Comparison of ENCODE assay signal across 8 mouse cellular contexts in genomic region chr2:158625231-158625630, GRCm38 (mm10). TPM values are rescaled to one million over a fixed set of nuclear protein-coding genes. Genes with fewer than 3 reads are reported as not detected.
DNase-seq lines count a peak whose midpoint lies in the region; ATAC-seq and TF ChIP-seq lines count a peak whose summit lies in the region.

No protein-coding gene starts in this region.

- TF ChIP-seq CTCF in Patski (IDR thresholded peaks at IDR 0.05) = no peak

- H3K9ac ChIP-seq in forebrain, embryonic 16.5 days (replicated peaks; ENCODE audit: low read depth, low read length) = peak overlapping the region; percentile 82
- H3K9ac ChIP-seq in liver, embryonic 11.5 days (ENCODE audit: low read depth, low read length) = peak overlapping the region; percentile 86

- in situ Hi-C loops in Patski (cut with MboI; ENCODE audit: low pct_unique_long_range_greater_than_20kb) = loop anchor here (5.0 to 25.0 kb wide), 2 partner anchors 78 to 238 kb away; partner anchors contain the start of gene Snhg11

- POLR2A ChIA-PET in Patski (lab: Charles Lee) = no interaction called here

- H3K4me1 ChIP-seq in forebrain, embryonic 16.5 days (replicated peaks; ENCODE audit: control insufficient read depth, insufficient read depth, low read length) = peaks cover 16% of the 10 kb centered on the region
- H3K4me1 ChIP-seq in liver, embryonic 11.5 days (replicated peaks; ENCODE audit: control insufficient read depth, insufficient read depth, low read length) = peaks cover 12% of the 10 kb centered on the region

- DNase-seq in kidney, adult 9 months = peak; percentile 26
- no peak for DNase-seq in kidney, postnatal 14 days
- no peak for DNase-seq in Patski (ENCODE audit: low read depth, low spot score)
- no peak for DNase-seq in liver, embryonic 11.5 days (ENCODE audit: low spot score)
- peak; percentile 33 to 74 for DNase-seq in spleen, postnatal 4 days (ENCODE audit: low spot score in 2 of 2)
- no peak for DNase-seq in left cerebral cortex, postnatal 10 days (ENCODE audit: extremely low spot score in 1 of 2, low spot score in 2 of 2)
- DNase-seq in gastrocnemius, postnatal 4 days (ENCODE audit: low spot score in 2 of 2) = no peak

- H3K27ac ChIP-seq in forebrain, embryonic 16.5 days (ENCODE audit: low read length) = peak overlapping the region; percentile 88
- H3K27ac ChIP-seq in liver, embryonic 11.5 days (ENCODE audit: low read depth, low read length) = peak overlapping the region; percentile 60

- intact Hi-C loops in left cerebral cortex, postnatal 10 days (cut with DNase I) = no loop called here

- peak overlapping the region; percentile 93 for H3K4me2 ChIP-seq in forebrain, embryonic 16.5 days (ENCODE audit: low read length)
- peak overlapping the region; percentile 83 for H3K4me2 ChIP-seq in liver, embryonic 11.5 days

- 0% methylated on average over 34 of the region's 44 CpGs for WGBS in forebrain, embryonic 16.5 days
- WGBS in liver, embryonic 11.5 days = under 1% methylated on average over 44 of the region's 44 CpGs

- CTCF ChIA-PET in Patski (lab: Charles Lee) = interaction anchor here (1.6 kb wide), 1 partner anchor 91 kb away, joined by 6 read pairs; no protein-coding TSS in a partner anchor

- peaks cover 3% of the 10 kb centered on the region; the same call in 1 of the 2 replicates for H3K36me3 ChIP-seq in forebrain, embryonic 16.5 days (ENCODE audit: control insufficient read depth, insufficient read depth)
- peaks cover 9% of the 10 kb centered on the region; the same call in 1 of the 2 replicates for H3K36me3 ChIP-seq in liver, embryonic 11.5 days (ENCODE audit: control insufficient read depth, insufficient read depth, low read length)

- H3K4me3 ChIP-seq in forebrain, embryonic 16.5 days (replicated peaks; ENCODE audit: low read length) = peak overlapping the region; percentile 93
- peak overlapping the region; percentile 92 for H3K4me3 ChIP-seq in liver, embryonic 11.5 days (ENCODE audit: low read depth, low read length)

- peak; percentile 42 for ATAC-seq in Patski
- ATAC-seq in forebrain, embryonic 16.5 days = peak; percentile 57
- peak; percentile 60 for ATAC-seq in liver, embryonic 11.5 days (replicated peaks; ENCODE audit: low FRiP score)

- H3K27me3 ChIP-seq in Patski = peaks cover 18% of the 10 kb centered on the region
- peaks cover under 1% of the 10 kb centered on the region; the same call in 1 of the 2 replicates for H3K27me3 ChIP-seq in forebrain, embryonic 16.5 days (replicated peaks; ENCODE audit: control insufficient read depth, insufficient read depth, low read length)
- peaks cover 7% of the 10 kb centered on the region; the same call in 1 of the 2 replicates for H3K27me3 ChIP-seq in liver, embryonic 11.5 days (replicated peaks; ENCODE audit: control insufficient read depth, insufficient read depth, low read length)

- no peaks in the 10 kb centered on the region for H3K9me3 ChIP-seq in forebrain, embryonic 16.5 days (ENCODE audit: control insufficient read depth, low read length)
- no peaks in the 10 kb centered on the region for H3K9me3 ChIP-seq in liver, embryonic 11.5 days (ENCODE audit: control insufficient read depth, low read length)

RNA-seq across cellular contexts. Expression of gene Actr5, which starts 0.5 kb away (rescaled TPM):
- polyA plus RNA-seq in Patski (2021) = 11.5 TPM
- polyA plus RNA-seq in forebrain, embryonic 16.5 days (2015; fragmentation: Nextera tagmentation; extraction: Ambion mirVana) = 11.3 and 12.3 TPM in 2 replicates
- 14.2 and 15.8 TPM in 2 replicates for polyA plus RNA-seq in liver, embryonic 11.5 days (2014; fragmentation: Nextera tagmentation; extraction: Ambion mirVana)
- 10 to 100 TPM in 1 of 2 experiments, 1 to 10 TPM in 1; 9.7 to 11.7 TPM for total RNA-seq in left cerebral cortex, postnatal 10 days (2021)
- total RNA-seq in gastrocnemius, postnatal 4 days (2021) = 1 to 10 TPM; 7.3 to 9.0 TPM

RNA-seq across cellular contexts. Expression of gene Slc32a1, which starts 14.7 kb away (rescaled TPM):
- not detected for polyA plus RNA-seq in Patski (2021)
- polyA plus RNA-seq in forebrain, embryonic 16.5 days (2015; fragmentation: Nextera tagmentation; extraction: Ambion mirVana) = 5.9 and 7.7 TPM in 2 replicates
- polyA plus RNA-seq in liver, embryonic 11.5 days (2014; fragmentation: Nextera tagmentation; extraction: Ambion mirVana) = 0.05 and 0.06 TPM in 2 replicates
- total RNA-seq in left cerebral cortex, postnatal 10 days (2021) = 10 to 100 TPM; 80.8 to 96.0 TPM
- total RNA-seq in gastrocnemius, postnatal 4 days (2021) = not detected

RNA-seq across cellular contexts. Expression of gene Ppp1r16b, which starts 40.0 kb away (rescaled TPM):
- 0.06 TPM for polyA plus RNA-seq in Patski (2021)
- 30.3 and 33.3 TPM in 2 replicates for polyA plus RNA-seq in forebrain, embryonic 16.5 days (2015; fragmentation: Nextera tagmentation; extraction: Ambion mirVana)
- 4.4 and 5.2 TPM in 2 replicates for polyA plus RNA-seq in liver, embryonic 11.5 days (2014; fragmentation: Nextera tagmentation; extraction: Ambion mirVana)
- total RNA-seq in left cerebral cortex, postnatal 10 days (2021) = 10 to 100 TPM; 51.1 to 54.5 TPM
- total RNA-seq in gastrocnemius, postnatal 4 days (2021) = 1 to 10 TPM; 8.3 to 9.1 TPM

Comparison
In these comparisons a context has a peak if more than half of its experiments do, and no peak if none do; other contexts are left out.
1. DNase-seq: peak in kidney, adult 9 months (single experiment) and spleen, postnatal 4 days (2 of 2); none in kidney, postnatal 14 days (single experiment), Patski (single experiment), liver, embryonic 11.5 days (single experiment), left cerebral cortex, postnatal 10 days (0 of 2) and gastrocnemius, postnatal 4 days (0 of 2).
2. Peak in every context shown above with its lines, with median percentiles within 50 percentile points of each other: ATAC-seq.